ENCODE assay signal across 8 mouse cellular contexts in genomic region chrX:133689576-133690250, GRCm38 (mm10). TPM values are rescaled to one million over a fixed set of nuclear protein-coding genes. Genes with fewer than 3 reads are reported as not detected.
DNase-seq lines count a peak whose midpoint lies in the region; ATAC-seq and TF ChIP-seq lines count a peak whose summit lies in the region.

No protein-coding gene starts in this region.

- H3K4me1 ChIP-seq in brown adipose tissue, adult 24 weeks (ENCODE audit: control insufficient read depth, insufficient read depth, insufficient read length, low read length) = peaks cover 9% of the 10 kb centered on the region
- no peaks in the 10 kb centered on the region for H3K4me1 ChIP-seq in forebrain, postnatal 0 days (ENCODE audit: insufficient read depth)
- no peaks in the 10 kb centered on the region for H3K4me1 ChIP-seq in intestine, embryonic 16.5 days (ENCODE audit: control insufficient read depth, insufficient read depth, low read length)
- peaks cover 5% of the 10 kb centered on the region for H3K4me1 ChIP-seq in neural tube, embryonic 13.5 days (replicated peaks)

- H3K36me3 ChIP-seq in forebrain, postnatal 0 days (ENCODE audit: insufficient read depth) = no peaks in the 10 kb centered on the region
- no peaks in the 10 kb centered on the region for H3K36me3 ChIP-seq in intestine, embryonic 16.5 days (ENCODE audit: control insufficient read depth, insufficient read depth, low read length)
- no peaks in the 10 kb centered on the region for H3K36me3 ChIP-seq in neural tube, embryonic 13.5 days

- peak overlapping the region; percentile 71 for H3K4me3 ChIP-seq in layer of hippocampus, adult 2 months
- peak overlapping the region; percentile 60 for H3K4me3 ChIP-seq in brown adipose tissue, adult 24 weeks (ENCODE audit: insufficient read depth, low read depth, low read length)
- H3K4me3 ChIP-seq in forebrain, postnatal 0 days (ENCODE audit: low read depth, low read length) = peak overlapping the region; percentile 50
- peak overlapping the region; percentile 35 for H3K4me3 ChIP-seq in intestine, embryonic 16.5 days (ENCODE audit: low read length)
- H3K4me3 ChIP-seq in neural tube, embryonic 13.5 days = peak overlapping the region; percentile 55

- TF ChIP-seq CTCF in layer of hippocampus, adult 2 months (conservative IDR thresholded peaks at IDR 0.05) = no peak
- TF ChIP-seq CTCF in forebrain, postnatal 0 days (IDR thresholded peaks at IDR 0.05; ENCODE audit: low read depth) = no peak

- H3K9ac ChIP-seq in forebrain, postnatal 0 days = peak overlapping the region; percentile 56
- H3K9ac ChIP-seq in intestine, embryonic 16.5 days (ENCODE audit: low read depth, low read length) = no peak overlapping the region; the same call in 1 of the 2 replicates
- H3K9ac ChIP-seq in neural tube, embryonic 13.5 days = peak overlapping the region; percentile 70

- peak overlapping the region; percentile 82 for H3K27ac ChIP-seq in layer of hippocampus, adult 2 months
- peak overlapping the region; percentile 24; the same call in 1 of the 2 replicates for H3K27ac ChIP-seq in brown adipose tissue, adult 24 weeks (replicated peaks; ENCODE audit: low read depth, low read length)
- peak overlapping the region; percentile 72 for H3K27ac ChIP-seq in forebrain, postnatal 0 days (ENCODE audit: low read depth, low read length)
- H3K27ac ChIP-seq in intestine, embryonic 16.5 days (ENCODE audit: low read length) = no peak overlapping the region
- H3K27ac ChIP-seq in neural tube, embryonic 13.5 days (replicated peaks) = peak overlapping the region; percentile 77

- 19% methylated on average over 35 of the region's 35 CpGs for WGBS in forebrain, postnatal 0 days
- 22% methylated on average over 35 of the region's 35 CpGs for WGBS in intestine, embryonic 16.5 days
- 28% methylated on average over 35 of the region's 35 CpGs for WGBS in neural tube, embryonic 13.5 days

- H3K27me3 ChIP-seq in forebrain, postnatal 0 days (ENCODE audit: insufficient read depth, low read length) = no peaks in the 10 kb centered on the region
- peaks cover 31% of the 10 kb centered on the region for H3K27me3 ChIP-seq in intestine, embryonic 16.5 days (replicated peaks; ENCODE audit: control insufficient read depth, insufficient read depth, low read length)
- H3K27me3 ChIP-seq in neural tube, embryonic 13.5 days = peaks cover 12% of the 10 kb centered on the region; the same call in 1 of the 2 replicates

- no peak for DNase-seq in layer of hippocampus, adult 2 months (ENCODE audit: low spot score in 2 of 2)
- no peak for DNase-seq in layer of hippocampus, adult 8-10 months (ENCODE audit: low spot score in 2 of 2)
- peak; percentile 57 for DNase-seq in forebrain, postnatal 0 days
- DNase-seq in urinary bladder, postnatal 36 days (ENCODE audit: low spot score in 2 of 2) = no peak
- no peak for DNase-seq in frontal cortex, postnatal 14 days (ENCODE audit: low spot score in 2 of 2)

- ATAC-seq in forebrain, postnatal 0 days = no peak
- no peak for ATAC-seq in intestine, embryonic 16.5 days
- peak; percentile 16; the same call in 1 of the 2 replicates for ATAC-seq in neural tube, embryonic 13.5 days (ENCODE audit: low read depth)

- H3K4me2 ChIP-seq in forebrain, postnatal 0 days (ENCODE audit: low read depth) = peak overlapping the region; percentile 67
- H3K4me2 ChIP-seq in intestine, embryonic 16.5 days (ENCODE audit: low read depth, low read length) = peak overlapping the region; percentile 83
- H3K4me2 ChIP-seq in neural tube, embryonic 13.5 days = peak overlapping the region; percentile 77

- H3K9me3 ChIP-seq in forebrain, postnatal 0 days (ENCODE audit: low read length) = no peaks in the 10 kb centered on the region
- H3K9me3 ChIP-seq in intestine, embryonic 16.5 days (ENCODE audit: control insufficient read depth, low read length) = no peaks in the 10 kb centered on the region
- H3K9me3 ChIP-seq in neural tube, embryonic 13.5 days = no peaks in the 10 kb centered on the region

RNA-seq across cellular contexts. Expression of gene Pcdh19, which starts 0.9 kb away (rescaled TPM):
- 10 to 100 TPM; 67.1 to 80.2 TPM for total RNA-seq in layer of hippocampus, adult 2 months (2021)
- total RNA-seq in layer of hippocampus, adult 8-10 months (2022) = 10 to 100 TPM; 62.5 to 82.1 (median 71.9) TPM
- polyA plus RNA-seq in brown adipose tissue, adult 24 weeks (2012; ENCODE audit: insufficient read depth, insufficient read length, missing spikeins) = 1.9 and 3.1 TPM in 2 replicates
- 44.9 and 67.1 TPM in 2 replicates for total RNA-seq in forebrain, postnatal 0 days (2014; rRNA removed)
- 15.8 and 23.6 TPM in 2 replicates for polyA plus RNA-seq in forebrain, postnatal 0 days (2015; fragmentation: Nextera tagmentation; extraction: Ambion mirVana)
- 0.98 and 1.6 TPM in 2 replicates for polyA plus RNA-seq in intestine, embryonic 16.5 days (2015; fragmentation: Nextera tagmentation; extraction: Ambion mirVana)
- 8.7 and 9.1 TPM in 2 replicates for polyA plus RNA-seq in neural tube, embryonic 13.5 days (2015; fragmentation: Nextera tagmentation; extraction: Ambion mirVana)
